9 mouse cellular contexts compared by ENCODE assay signal in genomic region chr5:147645001-147645645, GRCm38 (mm10).
A peak's percentile ranks its signal among the peaks of the same experiment; 100 is the strongest.
DNase-seq lines count a peak whose midpoint lies in the region; ATAC-seq and TF ChIP-seq lines count a peak whose summit lies in the region.
"Had no signal": no experiment of that assay in that cellular context is flagged by ENCODE, and none has a peak within 500 bp of the region (broad histone marks: within the 10 kb centered on the region; RNA-seq: fewer than 3 reads in every experiment).

No protein-coding gene starts in this region.

- ATAC-seq in liver, embryonic 12.5 days, result no peak
- peak; percentile 45; the same call in 1 of the 2 replicates for ATAC-seq in embryonic facial prominence, embryonic 15.5 days (ENCODE audit: insufficient number of reproducible peaks, low FRiP score, low TSS enrichment, low read depth)
- ATAC-seq in heart, embryonic 11.5 days (replicated peaks; ENCODE audit: insufficient number of reproducible peaks, low FRiP score, low TSS enrichment), result peak; percentile 73; the same call in 1 of the 2 replicates
- ATAC-seq in lung, embryonic 16.5 days (ENCODE audit: low read depth), result peak; percentile 96

- no peak for TF ChIP-seq CTCF in liver, adult 2 months (IDR thresholded peaks at IDR 0.05; ENCODE audit: low read depth, low read length)

- no peak overlapping the region for H3K9ac ChIP-seq in liver, adult 2 months (ENCODE audit: low read depth, low read length)
- no peak overlapping the region for H3K9ac ChIP-seq in liver, embryonic 12.5 days
- H3K9ac ChIP-seq in embryonic facial prominence, embryonic 15.5 days, result no peak overlapping the region
- H3K9ac ChIP-seq in heart, embryonic 11.5 days (ENCODE audit: low read depth, low read length), result no peak overlapping the region
- H3K9ac ChIP-seq in lung, embryonic 16.5 days (ENCODE audit: low read length), result no peak overlapping the region
- H3K9ac ChIP-seq: liver, embryonic 13.5 days had no signal

- H3K4me3 ChIP-seq in liver, adult 2 months (ENCODE audit: insufficient read depth, low read depth, low read length), result no peak overlapping the region
- H3K4me3 ChIP-seq in liver, embryonic 12.5 days, result no peak overlapping the region
- no peak overlapping the region for H3K4me3 ChIP-seq in embryonic facial prominence, embryonic 15.5 days (replicated peaks)
- H3K4me3 ChIP-seq in heart, embryonic 11.5 days (ENCODE audit: low read depth, low read length), result no peak overlapping the region
- H3K4me3 ChIP-seq in lung, embryonic 16.5 days (ENCODE audit: low read length), result no peak overlapping the region
- H3K4me3 ChIP-seq: liver, embryonic 13.5 days had no signal

- no peak overlapping the region for H3K4me2 ChIP-seq in liver, embryonic 12.5 days
- H3K4me2 ChIP-seq in embryonic facial prominence, embryonic 15.5 days (replicated peaks), result no peak overlapping the region
- H3K4me2 ChIP-seq in heart, embryonic 11.5 days, result no peak overlapping the region
- H3K4me2 ChIP-seq in lung, embryonic 16.5 days (ENCODE audit: low read depth, low read length), result no peak overlapping the region
- H3K4me2 ChIP-seq: liver, embryonic 13.5 days had no signal

- no peaks in the 10 kb centered on the region for H3K79me2 ChIP-seq in liver, adult 2 months (ENCODE audit: control insufficient read depth, insufficient read depth, low read length)

- 64% methylated on average over 12 of the region's 12 CpGs for WGBS in liver, adult 2 months
- WGBS in liver, embryonic 12.5 days (ENCODE audit: insufficient replicate concordance), result 67% methylated on average over 12 of the region's 12 CpGs
- 39% methylated on average over 12 of the region's 12 CpGs for WGBS in embryonic facial prominence, embryonic 15.5 days
- WGBS in heart, embryonic 11.5 days (ENCODE audit: insufficient replicate concordance), result 40% methylated on average over 12 of the region's 12 CpGs
- 22% methylated on average over 12 of the region's 12 CpGs for WGBS in lung, embryonic 16.5 days

- TF ChIP-seq POLR2A in liver, adult 2 months (IDR thresholded peaks at IDR 0.05; ENCODE audit: extremely low read depth, insufficient read depth, low read length), result no peak

- no peaks in the 10 kb centered on the region for H3K36me3 ChIP-seq in liver, adult 2 months (ENCODE audit: control insufficient read depth, insufficient read depth, low read length)
- no peaks in the 10 kb centered on the region for H3K36me3 ChIP-seq in liver, embryonic 12.5 days
- no peaks in the 10 kb centered on the region for H3K36me3 ChIP-seq in embryonic facial prominence, embryonic 15.5 days
- no peaks in the 10 kb centered on the region for H3K36me3 ChIP-seq in heart, embryonic 11.5 days (ENCODE audit: control insufficient read depth, insufficient read depth, low read length)
- no peaks in the 10 kb centered on the region for H3K36me3 ChIP-seq in lung, embryonic 16.5 days (ENCODE audit: control insufficient read depth, insufficient read depth, low read length)
- H3K36me3 ChIP-seq: liver, embryonic 13.5 days had no signal

- H3K4me1 ChIP-seq in liver, adult 2 months (ENCODE audit: control insufficient read depth, insufficient read depth, low read length), result no peaks in the 10 kb centered on the region; the same call in 1 of the 2 replicates
- no peaks in the 10 kb centered on the region for H3K4me1 ChIP-seq in liver, embryonic 12.5 days
- peaks cover 7% of the 10 kb centered on the region for H3K4me1 ChIP-seq in embryonic facial prominence, embryonic 15.5 days
- peaks cover 7% of the 10 kb centered on the region; the same call in 1 of the 2 replicates for H3K4me1 ChIP-seq in heart, embryonic 11.5 days (ENCODE audit: control insufficient read depth, insufficient read depth, low read length)
- H3K4me1 ChIP-seq in lung, embryonic 16.5 days (replicated peaks; ENCODE audit: control insufficient read depth, insufficient read depth, low read length), result peaks cover 13% of the 10 kb centered on the region
- H3K4me1 ChIP-seq: liver, embryonic 13.5 days had no signal

- H3K9me3 ChIP-seq in liver, embryonic 12.5 days (replicated peaks), result no peaks in the 10 kb centered on the region
- no peaks in the 10 kb centered on the region for H3K9me3 ChIP-seq in embryonic facial prominence, embryonic 15.5 days (replicated peaks)
- no peaks in the 10 kb centered on the region for H3K9me3 ChIP-seq in heart, embryonic 11.5 days (replicated peaks; ENCODE audit: control insufficient read depth, low read length)
- no peaks in the 10 kb centered on the region for H3K9me3 ChIP-seq in lung, embryonic 16.5 days (ENCODE audit: control insufficient read depth, low read length)
- H3K9me3 ChIP-seq: liver, embryonic 13.5 days had no signal

- peak; percentile 6 for DNase-seq in liver, adult 2 months (ENCODE audit: extremely low read depth, low read depth, low spot score)
- DNase-seq in kidney, postnatal 4 days, result peak; percentile 92 to 94
- DNase-seq in testis, postnatal 14 days (ENCODE audit: low spot score), result peak; percentile 25
- no peak for DNase-seq in MN1 (ENCODE audit: low spot score)
- DNase-seq: liver, embryonic 13.5 days had no signal

- H3K27ac ChIP-seq in liver, adult 2 months (replicated peaks; ENCODE audit: insufficient read depth, low read depth, low read length), result peak overlapping the region; percentile 44
- H3K27ac ChIP-seq in liver, embryonic 12.5 days, result no peak overlapping the region
- H3K27ac ChIP-seq in embryonic facial prominence, embryonic 15.5 days (replicated peaks), result no peak overlapping the region
- H3K27ac ChIP-seq in heart, embryonic 11.5 days (ENCODE audit: low read depth, low read length), result peak overlapping the region; percentile 12
- peak overlapping the region; percentile 71 for H3K27ac ChIP-seq in lung, embryonic 16.5 days (ENCODE audit: low read length)
- H3K27ac ChIP-seq: liver, embryonic 13.5 days had no signal

- H3K27me3 ChIP-seq in liver, adult 2 months (ENCODE audit: control insufficient read depth, insufficient read depth, low read length), result peaks cover 5% of the 10 kb centered on the region; the same call in 1 of the 2 replicates
- no peaks in the 10 kb centered on the region; the same call in none of the 2 replicates for H3K27me3 ChIP-seq in liver, embryonic 12.5 days (replicated peaks)
- no peaks in the 10 kb centered on the region for H3K27me3 ChIP-seq in embryonic facial prominence, embryonic 15.5 days
- no peaks in the 10 kb centered on the region for H3K27me3 ChIP-seq in heart, embryonic 11.5 days (ENCODE audit: control insufficient read depth, insufficient read depth, low read length)
- no peaks in the 10 kb centered on the region for H3K27me3 ChIP-seq in lung, embryonic 16.5 days (ENCODE audit: control insufficient read depth, insufficient read depth, low read depth, low read length)
- H3K27me3 ChIP-seq: liver, embryonic 13.5 days had no signal

Comparison
In these comparisons a context has a peak if more than half of its experiments do, and no peak if none do; other contexts are left out.
1. H3K27ac ChIP-seq: peak in liver, adult 2 months (single experiment), heart, embryonic 11.5 days (single experiment) and lung, embryonic 16.5 days (single experiment); none in liver, embryonic 12.5 days (single experiment) and embryonic facial prominence, embryonic 15.5 days (single experiment).